Mouse (Mus musculus) cortical plate, adult 2 months (tissue): ENCODE data around the gene Zmiz1.

Experiments
- CTCF ChIP-seq: fragments of 200-500 bp; IDR thresholded peaks from 2 replicates; pipeline ENCODE4 v1.5.1; 2011; ENCODE audit warnings: mild to moderate bottlenecking, control low read depth, low read length; ENCODE audit not compliant: insufficient read depth; ENCODE audit errors: extremely low read depth
- POLR2A ChIP-seq: fragments of 200-500 bp; IDR thresholded peaks from 2 replicates; pipeline ENCODE4 v1.6.1; 2011; ENCODE audit warnings: mild to moderate bottlenecking, low read length, control low read depth; ENCODE audit not compliant: insufficient read depth; ENCODE audit errors: extremely low read depth

DNA sequence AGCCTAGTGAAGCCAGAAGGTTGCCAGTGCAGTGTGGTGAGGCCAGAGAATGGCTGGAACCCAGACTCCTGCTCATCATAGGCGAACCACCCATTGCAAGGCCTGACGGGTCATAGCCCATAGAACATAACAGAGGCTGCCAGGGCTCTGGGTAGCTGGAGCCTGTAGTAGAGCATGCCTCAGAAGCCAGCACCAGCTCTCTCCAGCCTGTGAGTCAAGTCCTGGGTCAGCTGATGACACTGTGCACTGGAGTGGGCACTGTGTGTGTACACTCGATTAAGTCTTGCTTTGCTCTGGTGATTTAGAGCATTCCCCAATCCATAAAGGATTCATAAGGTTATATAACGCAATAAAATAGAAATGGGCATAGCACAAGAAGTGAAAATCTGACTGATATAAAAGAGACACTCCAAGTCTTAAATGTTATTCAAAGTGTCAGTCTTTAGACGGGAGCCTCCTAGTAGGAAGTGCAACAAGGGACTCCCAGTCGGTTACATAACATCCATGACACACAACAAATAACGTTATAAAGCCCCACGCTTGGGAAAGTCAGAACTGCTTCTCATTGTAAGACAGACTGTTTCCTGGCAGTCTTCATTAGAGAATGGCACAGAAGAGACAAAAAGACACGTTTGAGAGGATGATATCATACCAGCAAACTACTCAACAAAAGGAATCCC, 47.0 kb upstream of the Zmiz1 start:
- TF ChIP-seq POLR2A: no peak
- no peak for TF ChIP-seq CTCF
